Mouse (Mus musculus) liver, embryonic 16.5 days (tissue): ENCODE measurements around the gene Thada. TPM values are rescaled to one million over a fixed set of nuclear protein-coding genes. Genes with fewer than 3 reads are reported as not detected.

Source experiments
- ATAC-seq: fragments of 200-750 bp; cut with Nextera tagmentation; 2 replicates; pipeline ENCODE4 v1.8.0; 2017; ENCODE audit warnings: low read depth, mild to moderate bottlenecking, moderate number of reproducible peaks, moderate library complexity
- H3K27ac ChIP-seq: fragments of 300-500 bp; sonication (generic); 2 replicates; pipeline ENCODE4 v1.5.1; 2014; ENCODE audit warnings: mild to moderate bottlenecking, low read length
- H3K27me3 ChIP-seq: fragments of 300-500 bp; sonication (generic); 2 replicates; pipeline ENCODE4 v1.6.1; 2014; ENCODE audit warnings: low read depth, low read length, mixed read lengths; ENCODE audit not compliant: control insufficient read depth, insufficient read depth
- H3K36me3 ChIP-seq: fragments of 300-500 bp; sonication (generic); 2 replicates; pipeline ENCODE4 v1.6.1; 2014; ENCODE audit warnings: mild to moderate bottlenecking; ENCODE audit not compliant: control insufficient read depth, insufficient read depth
- H3K4me1 ChIP-seq: fragments of 300-500 bp; sonication (generic); 2 replicates; pipeline ENCODE4 v1.6.1; 2014; ENCODE audit warnings: low read depth, low read length, mixed read lengths; ENCODE audit not compliant: control insufficient read depth
- H3K4me2 ChIP-seq: fragments of 300-500 bp; sonication (generic); 2 replicates; pipeline ENCODE4 v1.6.1; 2014; ENCODE audit warnings: low read depth, low read length, mixed read lengths
- H3K4me3 ChIP-seq: fragments of 300-500 bp; sonication (generic); 2 replicates; pipeline ENCODE4 v1.5.1; 2014; ENCODE audit warnings: low read depth, mild to moderate bottlenecking, low read length
- H3K9ac ChIP-seq: fragments of 300-500 bp; sonication (generic); 2 replicates; pipeline ENCODE4 v1.6.1; 2014; ENCODE audit warnings: low read depth, low read length
- H3K9me3 ChIP-seq: fragments of 300-500 bp; sonication (generic); replicated peaks from 2 replicates; pipeline ENCODE4 v1.6.1; 2016; ENCODE audit warnings: low read length; ENCODE audit not compliant: control insufficient read depth
- WGBS: fragments of 180-500 bp; shearing (Covaris S2); extraction: QIAGEN DNeasy Blood & Tissue Kit; methylation state at CpG from one replicate; pipeline ENCODE4 v1.1.7; 2014; ENCODE audit not compliant: insufficient replicate concordance; 5-methylcytosine and 5-hydroxymethylcytosine counted together
- polyA plus RNA-seq: library from polyadenylated mRNA; unstranded; fragments of >200 nt; fragmentation: Nextera tagmentation; extraction: Ambion mirVana; gene quantifications from 2 replicates; pipeline ENCODE4 v1.2.1, GENCODE M21; 2015

The Thada gene
- polyA plus RNA-seq: 2.0 and 2.2 TPM in 2 replicates

- H3K4me3 ChIP-seq: peak within 1 kb of the TSS; percentile 93
- H3K27me3 ChIP-seq: no peaks in the 10 kb centered on the region
- no peaks in the 10 kb centered on the region for H3K9me3 ChIP-seq
- peak within 1 kb of the TSS; percentile 85 for H3K9ac ChIP-seq
- under 1% methylated on average over 67 of the region's 67 CpGs for WGBS
- peak within 1 kb of the TSS; percentile 93 for H3K4me2 ChIP-seq
- no peaks in the 10 kb centered on the region for H3K36me3 ChIP-seq
- peak within 1 kb of the TSS; percentile 74 for H3K27ac ChIP-seq
- peaks cover 9% of the 10 kb centered on the region for H3K4me1 ChIP-seq
- peak; percentile 97 for ATAC-seq
Observed at GRCm38 (mm10) chr17:84465753-84466608, at the start of gene Thada. Gene Thada (minus strand): TSS chr17:84466205.

GRCm38 (mm10) chr17:84512516-84513085 is 46.6 kb upstream of the Thada start:
- H3K27me3 ChIP-seq: peaks cover 26% of the 10 kb centered on the region
- H3K27ac ChIP-seq: no peak overlapping the region
- no peak for ATAC-seq
- H3K4me1 ChIP-seq: no peaks in the 10 kb centered on the region
- peak overlapping the region; percentile 58 for H3K4me3 ChIP-seq
- peak overlapping the region; percentile 4; the same call in 1 of the 2 replicates for H3K9ac ChIP-seq
- 12% methylated on average over 4 of the region's 4 CpGs for WGBS
- no peaks in the 10 kb centered on the region for H3K9me3 ChIP-seq
- peak overlapping the region; percentile 70 for H3K4me2 ChIP-seq
- H3K36me3 ChIP-seq: no peaks in the 10 kb centered on the region

- peak within 1 kb of the TSS; percentile 25 for H3K9ac ChIP-seq
- under 1% methylated on average over 79 of the region's 79 CpGs for WGBS
- H3K4me2 ChIP-seq: peak within 1 kb of the TSS; percentile 70
- H3K4me3 ChIP-seq: peak within 1 kb of the TSS; percentile 58
- peaks cover 26% of the 10 kb centered on the region for H3K27me3 ChIP-seq
- H3K9me3 ChIP-seq: no peaks in the 10 kb centered on the region
- H3K4me1 ChIP-seq: no peaks in the 10 kb centered on the region
- ATAC-seq: peak; percentile 59; the same call in 1 of the 2 replicates
- H3K27ac ChIP-seq: no peak within 1 kb of the TSS
- H3K36me3 ChIP-seq: no peaks in the 10 kb centered on the region
Observed at GRCm38 (mm10) chr17:84511682-84512515, 45.9 kb upstream of the Thada start, which contains the start of gene Plekhh2. Gene Plekhh2 (plus strand): TSS chr17:84511895.

- ATAC-seq: no peak
- Histone ChIP-seq H3K27me3 (peaks cover 26% of the 10 kb centered on the region), H3K4me3 (peak overlapping the region; percentile 58), H3K4me1 (no peaks in the 10 kb centered on the region), H3K27ac (no peak overlapping the region), H3K36me3 (no peaks in the 10 kb centered on the region), H3K4me2 (peak overlapping the region; percentile 70), H3K9ac (no peak overlapping the region), H3K9me3 (no peaks in the 10 kb centered on the region)
- WGBS: 35% methylated on average over 11 of the region's 11 CpGs
Observed at GRCm38 (mm10) chr17:84510961-84511639, 45.1 kb upstream of the Thada start.

GRCm38 (mm10) chr17:84510355-84510754 is 44.4 kb upstream of the Thada start:
- no peak overlapping the region for H3K4me3 ChIP-seq

GRCm38 (mm10) chr17:84509176-84509575 is 43.2 kb upstream of the Thada start:
- Histone ChIP-seq H3K27me3 (peaks cover 26% of the 10 kb centered on the region), H3K4me3 (no peak overlapping the region), H3K27ac (no peak overlapping the region), H3K36me3 (no peaks in the 10 kb centered on the region), H3K4me2 (no peak overlapping the region), H3K4me1 (no peaks in the 10 kb centered on the region), H3K9ac (no peak overlapping the region), H3K9me3 (no peaks in the 10 kb centered on the region)
- no peak for ATAC-seq
- 43% methylated on average over 4 of the region's 4 CpGs for WGBS

More at GRCm38 (mm10) chr17:84510355-84510754, 44.4 kb upstream of the Thada start:
- Histone ChIP-seq H3K27me3 (peaks cover 26% of the 10 kb centered on the region), H3K36me3 (no peaks in the 10 kb centered on the region), H3K27ac (no peak overlapping the region), H3K4me2 (no peak overlapping the region), H3K4me1 (no peaks in the 10 kb centered on the region), H3K9me3 (no peaks in the 10 kb centered on the region), H3K9ac (no peak overlapping the region)
- 49% methylated on average over 5 of the region's 5 CpGs for WGBS
- no peak for ATAC-seq

- WGBS: 31% methylated on average over 3 of the region's 3 CpGs
- no peak overlapping the region for H3K9ac ChIP-seq
- H3K4me3 ChIP-seq: no peak overlapping the region
- no peaks in the 10 kb centered on the region for H3K36me3 ChIP-seq
- no peaks in the 10 kb centered on the region for H3K4me1 ChIP-seq
- peaks cover 26% of the 10 kb centered on the region for H3K27me3 ChIP-seq
- H3K27ac ChIP-seq: no peak overlapping the region
- ATAC-seq: no peak
- H3K9me3 ChIP-seq: no peaks in the 10 kb centered on the region
- H3K4me2 ChIP-seq: no peak overlapping the region
Observed at GRCm38 (mm10) chr17:84508736-84509135, 42.7 kb upstream of the Thada start.

- no peak for ATAC-seq
- H3K36me3 ChIP-seq: no peaks in the 10 kb centered on the region
- no peaks in the 10 kb centered on the region for H3K9me3 ChIP-seq
- no peak overlapping the region for H3K27ac ChIP-seq
- 36% methylated on average over 2 of the region's 2 CpGs for WGBS
- no peak overlapping the region for H3K9ac ChIP-seq
- no peaks in the 10 kb centered on the region for H3K4me1 ChIP-seq
- H3K4me3 ChIP-seq: no peak overlapping the region
- H3K4me2 ChIP-seq: no peak overlapping the region
- peaks cover 7% of the 10 kb centered on the region for H3K27me3 ChIP-seq
Observed at GRCm38 (mm10) chr17:84505922-84506321, 39.9 kb upstream of the Thada start.
